Mouse (Mus musculus) CD8-positive naive resting alpha-beta T cell, adult 57 days (primary cell): ENCODE data around the gene Shb. TPM values are rescaled to one million over a fixed set of nuclear protein-coding genes. Genes with fewer than 3 reads are reported as not detected.

Experiments
- total RNA-seq: library from RNA; stranded (reverse); gene quantifications from one replicate; pipeline ENCODE4 v1.2.4, GENCODE M21; 2023

Shb gene
- total RNA-seq, result 1.7 TPM

DNA sequence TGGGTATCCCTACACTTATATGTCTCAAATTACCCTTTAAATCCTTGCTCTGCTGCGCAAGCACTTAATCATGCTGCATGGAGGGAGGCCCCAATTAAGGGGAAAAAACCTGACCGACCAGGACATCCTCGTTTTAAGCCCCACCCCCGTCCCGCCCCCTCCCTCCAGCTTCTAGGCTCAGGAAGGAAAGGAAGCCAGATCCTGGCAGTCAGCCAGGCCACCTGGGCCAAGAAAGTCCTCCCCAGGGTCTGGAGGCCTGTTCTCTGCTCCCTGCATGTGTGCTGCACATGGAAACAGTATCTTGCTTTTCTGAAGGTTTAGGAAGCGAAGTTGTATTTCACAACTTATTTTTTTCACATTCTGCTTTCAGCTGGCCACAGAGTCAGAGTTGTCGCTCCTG, at the start of gene Shb:
Shb (minus strand) TSS at position 96 of the 400 bp plus-strand sequence.

GRCm38 (mm10) chr4:45408427-45409132, 123.7 kb downstream of the Shb start, which contains the start of gene Slc25a51:
Slc25a51 (minus strand) TSS chr4:45408766.

Other genes starting within 250 kb of the Shb start
- 10.7 TPM for gene Trmt10b, start 235.3 kb downstream of the Shb start, total RNA-seq
- 22.7 TPM for gene Dcaf10, start 190.4 kb downstream of the Shb start, total RNA-seq
- gene Exosc3, start 189.7 kb downstream of the Shb start, total RNA-seq, result 29.5 TPM
- gene Slc25a51, start 123.7 kb downstream of the Shb start, total RNA-seq, result 67.5 TPM